Mouse (Mus musculus) erythroblast, embryonic 14.5 days (primary cell): ENCODE measurements around the gene Lce1j. TPM values are rescaled to one million over a fixed set of nuclear protein-coding genes. Genes with fewer than 3 reads are reported as not detected.

Source experiments
- H3K27me3 ChIP-seq: 2 replicates; pipeline ENCODE4 v1.6.1; 2012; ENCODE audit warnings: inconsistent platforms; ENCODE audit not compliant: control insufficient read depth
- H3K36me3 ChIP-seq: 2 replicates; pipeline ENCODE4 v1.6.1; 2012; ENCODE audit warnings: mild to moderate bottlenecking, inconsistent platforms; ENCODE audit not compliant: control insufficient read depth
- H3K4me1 ChIP-seq: 2 replicates; pipeline ENCODE4 v1.6.1; 2012; ENCODE audit warnings: inconsistent platforms; ENCODE audit not compliant: control insufficient read depth
- H3K4me3 ChIP-seq: replicated peaks from 2 replicates; pipeline ENCODE3; 2012; ENCODE audit warnings: moderate library complexity, mild to moderate bottlenecking, inconsistent platforms
- H3K9me3 ChIP-seq: 2 replicates; pipeline ENCODE4 v1.6.1; 2012; ENCODE audit warnings: low read length, inconsistent platforms, mixed read lengths; ENCODE audit not compliant: control insufficient read depth
- GATA1 ChIP-seq: IDR thresholded peaks from 2 replicates; pipeline ENCODE4 v1.6.1; 2012; ENCODE audit warnings: low read length, inconsistent platforms, mixed read lengths
- TAL1 ChIP-seq: IDR thresholded peaks from 3 replicates; pipeline ENCODE4 v1.6.1; 2012; ENCODE audit warnings: low read length, inconsistent platforms, mixed read lengths
- polyA plus RNA-seq: library from polyadenylated mRNA; stranded (reverse); fragments of >175 nt; gene quantifications from 2 replicates; pipeline ENCODE4 v1.2.3, GENCODE M21; 2012

The Lce1j gene
- polyA plus RNA-seq, 1 experiment, result not detected

GRCm38 (mm10) chr3:92752238-92752637 lies 38.1 kb downstream of the Lce1j start, which contains the start of gene Lce1g:
Gene Lce1g, minus strand, starts transcription at chr3:92752338.
- Histone ChIP-seq H3K36me3 (no peaks in the 10 kb centered on the region), H3K9me3 (no peaks in the 10 kb centered on the region), H3K27me3 (no peaks in the 10 kb centered on the region), H3K4me3 (no peak within 1 kb of the TSS), H3K4me1 (no peaks in the 10 kb centered on the region)
- TF ChIP-seq TAL1 (no peak), GATA1 (no peak)

- Histone ChIP-seq H3K4me1 (no peaks in the 10 kb centered on the region), H3K9me3 (no peaks in the 10 kb centered on the region), H3K4me3 (no peak within 1 kb of the TSS), H3K27me3 (no peaks in the 10 kb centered on the region), H3K36me3 (no peaks in the 10 kb centered on the region)
- TF ChIP-seq TAL1 (no peak), GATA1 (no peak)
Measured at GRCm38 (mm10) chr3:92738996-92739395, 51.3 kb downstream of the Lce1j start, which contains the start of gene Gm38119. Gene Gm38119, minus strand, starts transcription at chr3:92739096.

Other genes with a start within 250 kb of the Lce1j start
- not detected in 2 replicates for gene Ivl, start 216.8 kb downstream of the Lce1j start, polyA plus RNA-seq
- not detected in 2 replicates for gene Smcp, start 201.5 kb downstream of the Lce1j start, polyA plus RNA-seq
- not detected in 2 replicates for gene 2210017I01Rik, start 183.0 kb downstream of the Lce1j start, polyA plus RNA-seq
- not detected in 2 replicates for gene Lce6a, start 168.9 kb downstream of the Lce1j start, polyA plus RNA-seq
- not detected in 2 replicates for gene Lce1a1, start 142.2 kb downstream of the Lce1j start, polyA plus RNA-seq
- gene Lce1b, start 133.6 kb downstream of the Lce1j start, polyA plus RNA-seq, result not detected in 2 replicates
- gene Lce1a2, start 120.2 kb downstream of the Lce1j start, polyA plus RNA-seq, result not detected in 2 replicates
- gene Lce1c, start 111.3 kb downstream of the Lce1j start, polyA plus RNA-seq, result not detected in 2 replicates
- not detected in 2 replicates for gene Lce1d, start 103.3 kb downstream of the Lce1j start, polyA plus RNA-seq
- gene Lce1e, start 81.4 kb downstream of the Lce1j start, polyA plus RNA-seq, result not detected in 2 replicates
- gene Lce1f, start 70.2 kb downstream of the Lce1j start, polyA plus RNA-seq, result not detected in 2 replicates
- gene Gm38119, start 51.4 kb downstream of the Lce1j start, polyA plus RNA-seq, result not detected in 2 replicates
- not detected in 2 replicates for gene Lce1g, start 38.2 kb downstream of the Lce1j start, polyA plus RNA-seq
- gene Lce1h, start 25.4 kb downstream of the Lce1j start, polyA plus RNA-seq, result not detected in 2 replicates
- gene Lce1i, start 11.6 kb downstream of the Lce1j start, polyA plus RNA-seq, result not detected in 2 replicates
- not detected in 2 replicates for gene Lce1k, start 17.4 kb upstream of the Lce1j start, polyA plus RNA-seq
- not detected in 2 replicates for gene Kprp, start 36.7 kb upstream of the Lce1j start, polyA plus RNA-seq
- gene Lce1l, start 60.8 kb upstream of the Lce1j start, polyA plus RNA-seq, result not detected in 2 replicates
- not detected in 2 replicates for gene 2310050C09Rik, start 79.7 kb upstream of the Lce1j start, polyA plus RNA-seq
- gene Lce3a, start 135.7 kb upstream of the Lce1j start, polyA plus RNA-seq, result not detected in 2 replicates
- gene Lce3b, start 142.5 kb upstream of the Lce1j start, polyA plus RNA-seq, result not detected in 2 replicates
- not detected in 2 replicates for gene Lce3c, start 154.0 kb upstream of the Lce1j start, polyA plus RNA-seq
- not detected in 2 replicates for gene Lce3d, start 166.9 kb upstream of the Lce1j start, polyA plus RNA-seq
- not detected in 2 replicates for gene Lce3e, start 176.5 kb upstream of the Lce1j start, polyA plus RNA-seq
- not detected in 2 replicates for gene Lce3f, start 201.7 kb upstream of the Lce1j start, polyA plus RNA-seq
- not detected in 2 replicates for gene Crct1, start 225.2 kb upstream of the Lce1j start, polyA plus RNA-seq
- not detected in 2 replicates for gene Lce1m, start 228.5 kb upstream of the Lce1j start, polyA plus RNA-seq